Mouse (Mus musculus) liver, embryonic 16.5 days (tissue): Measurements from ENCODE around the gene Ntn3. TPM values are rescaled to one million over a fixed set of nuclear protein-coding genes. Genes with fewer than 3 reads are reported as not detected.

Source experiments
- ATAC-seq: fragments of 200-750 bp; cut with Nextera tagmentation; 2 replicates; pipeline ENCODE4 v1.8.0; 2017; ENCODE audit warnings: low read depth, mild to moderate bottlenecking, moderate number of reproducible peaks, moderate library complexity
- H3K27ac ChIP-seq: fragments of 300-500 bp; sonication (generic); 2 replicates; pipeline ENCODE4 v1.5.1; 2014; ENCODE audit warnings: mild to moderate bottlenecking, low read length
- H3K27me3 ChIP-seq: fragments of 300-500 bp; sonication (generic); 2 replicates; pipeline ENCODE4 v1.6.1; 2014; ENCODE audit warnings: low read depth, low read length, mixed read lengths; ENCODE audit not compliant: control insufficient read depth, insufficient read depth
- H3K36me3 ChIP-seq: fragments of 300-500 bp; sonication (generic); 2 replicates; pipeline ENCODE4 v1.6.1; 2014; ENCODE audit warnings: mild to moderate bottlenecking; ENCODE audit not compliant: control insufficient read depth, insufficient read depth
- H3K4me1 ChIP-seq: fragments of 300-500 bp; sonication (generic); 2 replicates; pipeline ENCODE4 v1.6.1; 2014; ENCODE audit warnings: low read depth, low read length, mixed read lengths; ENCODE audit not compliant: control insufficient read depth
- H3K4me2 ChIP-seq: fragments of 300-500 bp; sonication (generic); 2 replicates; pipeline ENCODE4 v1.6.1; 2014; ENCODE audit warnings: low read depth, low read length, mixed read lengths
- H3K4me3 ChIP-seq: fragments of 300-500 bp; sonication (generic); 2 replicates; pipeline ENCODE4 v1.5.1; 2014; ENCODE audit warnings: low read depth, mild to moderate bottlenecking, low read length
- H3K9ac ChIP-seq: fragments of 300-500 bp; sonication (generic); 2 replicates; pipeline ENCODE4 v1.6.1; 2014; ENCODE audit warnings: low read depth, low read length
- H3K9me3 ChIP-seq: fragments of 300-500 bp; sonication (generic); replicated peaks from 2 replicates; pipeline ENCODE4 v1.6.1; 2016; ENCODE audit warnings: low read length; ENCODE audit not compliant: control insufficient read depth
- WGBS: fragments of 180-500 bp; shearing (Covaris S2); extraction: QIAGEN DNeasy Blood & Tissue Kit; methylation state at CpG from one replicate; pipeline ENCODE4 v1.1.7; 2014; ENCODE audit not compliant: insufficient replicate concordance; 5-methylcytosine and 5-hydroxymethylcytosine counted together
- microRNA-seq: library from miRNA; unstranded; fragments of <30 nt; microRNA quantifications from one replicate; pipeline ENCODE4, GENCODE M21; 2016
- polyA plus RNA-seq: library from polyadenylated mRNA; unstranded; fragments of >200 nt; fragmentation: Nextera tagmentation; extraction: Ambion mirVana; gene quantifications from 2 replicates; pipeline ENCODE4 v1.2.1, GENCODE M21; 2015

Ntn3 gene
- polyA plus RNA-seq, 1 experiment from 2014 or later = 0.78 TPM

DNA sequence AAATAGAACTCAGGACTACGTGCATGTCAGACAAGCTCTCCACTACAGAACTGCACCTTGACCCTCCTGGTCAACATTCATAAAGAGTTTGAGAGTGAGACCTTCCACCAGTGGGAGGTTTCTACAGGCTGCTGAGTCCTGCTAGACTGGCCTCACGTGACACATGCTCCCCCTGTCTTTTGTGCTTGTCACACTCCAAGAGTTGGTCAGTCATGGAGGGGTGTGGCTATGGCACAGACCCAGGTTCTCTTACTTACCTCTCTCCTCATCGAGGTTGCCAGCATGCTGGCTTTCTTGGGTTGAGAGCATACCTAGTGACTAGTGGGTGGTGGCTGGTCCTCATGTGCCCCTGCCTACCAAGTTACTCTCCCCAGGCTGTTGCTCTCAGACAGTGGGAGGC is 54.9 kb downstream of the Ntn3 start:
- Histone ChIP-seq H3K27me3 (no peaks in the 10 kb centered on the region), H3K9ac (no peak overlapping the region), H3K4me2 (no peak overlapping the region), H3K9me3 (no peaks in the 10 kb centered on the region), H3K27ac (peak overlapping the region; percentile 62), H3K36me3 (peaks cover 2% of the 10 kb centered on the region; the same call in 1 of the 2 replicates), H3K4me3 (no peak overlapping the region), H3K4me1 (peaks cover 30% of the 10 kb centered on the region)
- WGBS = 56% methylated on average over 3 of the region's 3 CpGs
- ATAC-seq = peak; percentile 40

Small RNA genes lying within 50 kb of the gene (microRNA-seq; reads per million reads assigned to microRNA genes)
- gene Mir5134 (2.7 reads per million, percentile 6 among the genes with 10 or more reads in this experiment), gene Mir6965 (not detected)

Other genes starting within 250 kb of the Ntn3 start
- gene Prss30, start 229.0 kb downstream of the Ntn3 start, polyA plus RNA-seq = 0.07 TPM in 1 of 2 replicates, not detected in the other
- gene Prss22, start 211.4 kb downstream of the Ntn3 start, polyA plus RNA-seq = not detected in 2 replicates
- not detected in 2 replicates for gene Prss27, start 171.4 kb downstream of the Ntn3 start, polyA plus RNA-seq
- gene Kctd5, start 136.0 kb downstream of the Ntn3 start, polyA plus RNA-seq = 10.3 and 10.8 TPM in 2 replicates
- 24.3 and 24.4 TPM in 2 replicates for gene Pdpk1, start 58.6 kb downstream of the Ntn3 start, polyA plus RNA-seq
- gene Amdhd2, start 45.8 kb downstream of the Ntn3 start, polyA plus RNA-seq = 20.7 and 25.0 TPM in 2 replicates
- 352 and 382 TPM in 2 replicates for gene Atp6v0c, start 39.8 kb downstream of the Ntn3 start, polyA plus RNA-seq
- gene Tbc1d24, start 4.0 kb downstream of the Ntn3 start, polyA plus RNA-seq = 7.0 and 7.4 TPM in 2 replicates
- gene Tedc2, start 11.3 kb upstream of the Ntn3 start, polyA plus RNA-seq = 7.1 and 7.4 TPM in 2 replicates
- 72.1 and 75.2 TPM in 2 replicates for gene Ccnf, start 42.0 kb upstream of the Ntn3 start, polyA plus RNA-seq
- gene Abca17, start 141.5 kb upstream of the Ntn3 start, polyA plus RNA-seq = not detected in 2 replicates
- 13.4 and 15.0 TPM in 2 replicates for gene Abca3, start 142.4 kb upstream of the Ntn3 start, polyA plus RNA-seq
- gene Rnps1, start 205.0 kb upstream of the Ntn3 start, polyA plus RNA-seq = 96.9 and 101 TPM in 2 replicates
- 94.0 and 95.5 TPM in 2 replicates for gene Eci1, start 217.1 kb upstream of the Ntn3 start, polyA plus RNA-seq
- gene Dnase1l2, start 233.6 kb upstream of the Ntn3 start, polyA plus RNA-seq = 0.49 and 0.67 TPM in 2 replicates